25 mouse cellular contexts compared by ENCODE assay signal in the genomic region with DNA sequence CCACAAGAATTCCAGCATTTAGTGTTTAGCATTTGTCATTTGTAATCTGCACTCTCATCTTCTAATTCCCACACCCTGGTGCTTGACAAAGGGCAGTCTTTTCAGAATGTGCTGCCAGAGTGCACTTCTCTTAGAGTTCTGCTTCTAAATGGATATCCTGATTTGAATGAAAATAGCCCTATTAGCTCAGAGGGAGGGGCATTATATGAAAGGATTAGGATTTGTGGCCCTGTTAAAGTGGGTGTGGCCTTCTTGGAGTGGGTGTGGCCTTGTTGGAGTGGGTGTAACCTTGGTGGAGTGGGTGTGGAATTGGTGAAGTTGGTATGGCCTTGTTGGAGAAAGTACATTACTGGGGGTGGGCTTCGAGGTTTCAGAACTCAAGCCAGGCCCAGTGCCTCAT.
DNase-seq lines count a peak whose midpoint lies in the region; TF ChIP-seq lines count a peak whose summit lies in the region.
"Had no signal": no experiment of that assay in that cellular context is flagged by ENCODE, and none has a peak within 500 bp of the region (broad histone marks: within the 10 kb centered on the region; RNA-seq: fewer than 3 reads in every experiment).

No protein-coding gene starts in this region.

- TF ChIP-seq CTCF in heart, adult 2 months (IDR thresholded peaks at IDR 0.05): no peak
- TF ChIP-seq CTCF in brain, embryonic 14.5 days (IDR thresholded peaks at IDR 0.05; ENCODE audit: borderline replicate concordance, extremely low read depth, insufficient read depth, insufficient read length): no peak

- H3K36me3 ChIP-seq in heart, embryonic 10.5 days: no peaks in the 10 kb centered on the region
- no peaks in the 10 kb centered on the region for H3K36me3 ChIP-seq in heart, adult 2 months (ENCODE audit: control insufficient read depth, insufficient read depth, low read length)
- H3K36me3 ChIP-seq: embryonic facial prominence, embryonic 13.5 days; heart, embryonic 13.5 days; hindbrain, embryonic 12.5 days; liver, embryonic 13.5 days; stomach, embryonic 15.5 days had no signal

- no peaks in the 10 kb centered on the region for H3K79me2 ChIP-seq in heart, adult 2 months (replicated peaks; ENCODE audit: control insufficient read depth, insufficient read depth, low read length)

- 76% methylated on average over 1 of the region's 1 CpGs for WGBS in heart, embryonic 10.5 days
- WGBS in heart, adult 2 months: 74% methylated on average over 1 of the region's 1 CpGs

- H3K27ac ChIP-seq in heart, embryonic 10.5 days: no peak overlapping the region
- no peak overlapping the region for H3K27ac ChIP-seq in heart, adult 2 months
- H3K27ac ChIP-seq: embryonic facial prominence, embryonic 13.5 days; heart, embryonic 13.5 days; hindbrain, embryonic 12.5 days; kidney, postnatal 0 days; left cerebral cortex, adult 2 months; liver, embryonic 13.5 days; stomach, embryonic 15.5 days had no signal

- H3K27me3 ChIP-seq in heart, embryonic 10.5 days (ENCODE audit: insufficient read depth, poor library complexity, severe bottlenecking): no peaks in the 10 kb centered on the region
- H3K27me3 ChIP-seq in heart, adult 2 months (ENCODE audit: control insufficient read depth, insufficient read depth, low read length): no peaks in the 10 kb centered on the region
- H3K27me3 ChIP-seq: embryonic facial prominence, embryonic 13.5 days; heart, embryonic 13.5 days; hindbrain, embryonic 12.5 days; liver, embryonic 13.5 days; stomach, embryonic 15.5 days had no signal

- peak; percentile 7 for DNase-seq in heart, embryonic 10.5 days (ENCODE audit: low spot score)
- no peak for DNase-seq in heart, adult 2 months
- DNase-seq in retina, postnatal 1 day: peak; percentile 4
- DNase-seq in retina, embryonic 14.5 days (ENCODE audit: low spot score): no peak
- DNase-seq in brain, embryonic 14.5 days (ENCODE audit: low read depth): peak; percentile 61
- no peak for DNase-seq in right cerebral cortex, postnatal 10 days (ENCODE audit: low spot score in 2 of 2)
- DNase-seq in c-Kit-positive CD71-positive TER-119-positive erythroid progenitor cells, embryonic 14.5 days (ENCODE audit: low spot score): no peak
- DNase-seq: adrenal gland, adult 2 months; B cell, adult 2 months; cerebellum, adult 18-20 months; cerebellum, postnatal 14 days; gastrocnemius, postnatal 10 days; heart, postnatal 14 days; kidney, adult 11 months; liver, embryonic 13.5 days; lung, adult 2 months; lung, postnatal 14 days; right cerebral cortex, adult 18-20 months; thymus, adult 18-20 months had no signal

- intact Hi-C loops in heart, adult 2 months (cut with DNase I): no loop called here

- no peak overlapping the region for H3K4me3 ChIP-seq in heart, embryonic 10.5 days
- no peak overlapping the region for H3K4me3 ChIP-seq in heart, adult 2 months
- H3K4me3 ChIP-seq: embryonic facial prominence, embryonic 13.5 days; heart, embryonic 13.5 days; hindbrain, embryonic 12.5 days; left cerebral cortex, adult 2 months; liver, embryonic 13.5 days; stomach, embryonic 15.5 days had no signal

- no peak overlapping the region for H3K9ac ChIP-seq in heart, adult 2 months (ENCODE audit: low read depth, low read length)
- H3K9ac ChIP-seq: embryonic facial prominence, embryonic 13.5 days; heart, embryonic 13.5 days; hindbrain, embryonic 12.5 days; liver, embryonic 13.5 days; stomach, embryonic 15.5 days had no signal

- no peaks in the 10 kb centered on the region for H3K9me3 ChIP-seq in heart, embryonic 10.5 days
- H3K9me3 ChIP-seq: embryonic facial prominence, embryonic 13.5 days; heart, embryonic 13.5 days; hindbrain, embryonic 12.5 days; liver, embryonic 13.5 days; stomach, embryonic 15.5 days had no signal

- TF ChIP-seq POLR2A in heart, adult 2 months (IDR thresholded peaks at IDR 0.05; ENCODE audit: insufficient read depth, low read depth, low read length): no peak
- TF ChIP-seq POLR2A in brain, embryonic 14.5 days (IDR thresholded peaks at IDR 0.05; ENCODE audit: borderline replicate concordance, extremely low read depth, insufficient read depth, insufficient read length, poor library complexity, severe bottlenecking): no peak

- no peak for TF ChIP-seq EP300 in heart, adult 2 months (IDR thresholded peaks at IDR 0.05; ENCODE audit: insufficient read depth, low read depth, low read length)

- H3K4me1 ChIP-seq in heart, embryonic 10.5 days: no peaks in the 10 kb centered on the region
- no peaks in the 10 kb centered on the region for H3K4me1 ChIP-seq in heart, adult 2 months (ENCODE audit: control insufficient read depth, insufficient read depth, low read length)
- H3K4me1 ChIP-seq: embryonic facial prominence, embryonic 13.5 days; heart, embryonic 13.5 days; hindbrain, embryonic 12.5 days; liver, embryonic 13.5 days; stomach, embryonic 15.5 days had no signal

Comparison
In these comparisons a context has a peak if more than half of its experiments do, and no peak if none do; other contexts are left out.
1. DNase-seq: peak in heart, embryonic 10.5 days (single experiment), retina, postnatal 1 day (single experiment) and brain, embryonic 14.5 days (single experiment); none in heart, adult 2 months (0 of 2), retina, embryonic 14.5 days (single experiment), right cerebral cortex, postnatal 10 days (0 of 2) and c-Kit-positive CD71-positive TER-119-positive erythroid progenitor cells, embryonic 14.5 days (single experiment).